Mouse (Mus musculus): ENCODE results near the gene Setd1b.

DNA sequence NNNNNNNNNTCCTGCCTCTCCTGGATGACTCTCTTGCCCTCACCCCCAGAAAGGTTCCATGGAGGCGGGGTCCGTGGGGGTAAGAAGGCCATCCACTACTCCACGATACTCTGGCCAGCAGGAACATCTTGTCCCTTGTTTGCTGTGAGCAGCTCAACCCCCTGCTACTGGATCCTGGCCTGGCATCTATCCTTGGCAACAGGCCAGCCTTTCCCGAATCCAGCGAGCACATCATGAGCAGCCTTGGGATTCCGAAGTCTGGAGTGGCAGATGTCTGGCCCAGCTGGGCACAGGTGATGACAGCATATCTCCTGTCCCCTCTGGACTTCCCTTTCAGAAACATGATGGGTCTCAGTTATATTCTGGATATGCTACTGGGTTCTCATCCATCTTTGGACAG lies 44.0 kb downstream of the Setd1b start:
- TF ChIP-seq CTCF (IDR thresholded peaks at IDR 0.05; ENCODE audit: low read depth) = no peak
- TF ChIP-seq EP300 (optimal IDR thresholded peaks at IDR 0.05) = no peak
